Mouse (Mus musculus) heart, postnatal 4 days (tissue): ENCODE data around the gene Cmtm1. TPM values are rescaled to one million over a fixed set of nuclear protein-coding genes. Genes with fewer than 3 reads are reported as not detected.

Experiments
- total RNA-seq, 2 experiments: library from RNA; stranded (reverse); gene quantifications; 2 replicates each; pipeline ENCODE4 v1.2.3; 2021

Gene Cmtm1
- total RNA-seq, 2 experiments from 2014 or later: not detected

Other genes with a start within 250 kb of the Cmtm1 start
- gene Cdh5, start 208.5 kb downstream of the Cmtm1 start, total RNA-seq: 100 to 1,000 TPM; 260 to 270 TPM
- gene Bean1, start 139.7 kb downstream of the Cmtm1 start, total RNA-seq: 1 to 10 TPM; 4.4 to 5.1 TPM
- 10 to 100 TPM in 1 of 2 experiments, 1 to 10 TPM in 1; 9.6 to 10.3 TPM for gene Tk2, start 61.6 kb downstream of the Cmtm1 start, total RNA-seq
- gene Cklf, start 59.3 kb downstream of the Cmtm1 start, total RNA-seq: 10 to 100 TPM; 10.9 to 11.3 TPM
- gene Cmtm2a, start 17.0 kb downstream of the Cmtm1 start, total RNA-seq: not detected
- not detected for gene Gm45711, start 64 bp downstream of the Cmtm1 start, total RNA-seq
- gene Gm11020, start 11.4 kb upstream of the Cmtm1 start, total RNA-seq: not detected
- gene Cmtm2b, start 12.1 kb upstream of the Cmtm1 start, total RNA-seq: not detected
- gene Cmtm3, start 29.3 kb upstream of the Cmtm1 start, total RNA-seq: 10 to 100 TPM; 50.6 to 50.7 TPM
- 10 to 100 TPM; 17.1 to 17.2 TPM for gene Cmtm4, start 85.7 kb upstream of the Cmtm1 start, total RNA-seq
- 100 to 1,000 TPM in 1 of 2 experiments, 10 to 100 TPM in 1; 92.6 to 107 TPM for gene Dync1li2, start 132.9 kb upstream of the Cmtm1 start, total RNA-seq
- not detected for gene Terb1, start 199.8 kb upstream of the Cmtm1 start, total RNA-seq
- 10 to 100 TPM; 40.9 to 41.0 TPM for gene Nae1, start 224.5 kb upstream of the Cmtm1 start, total RNA-seq
- gene Car7, start 224.5 kb upstream of the Cmtm1 start, total RNA-seq: 1 to 10 TPM; 1.7 to 2.9 TPM